Mouse (Mus musculus) adipose tissue, adult 10 weeks (tissue): ENCODE data around the gene Rps12-ps3. TPM values are rescaled to one million over a fixed set of nuclear protein-coding genes. Genes with fewer than 3 reads are reported as not detected.

Experiments
- polyA plus RNA-seq: library from polyadenylated mRNA; stranded (reverse); fragments of 350-450 nt; fragmentation: Illumina TruSeq; extraction: RNeasy Lipid Tissue Mini Kit (QIAGEN cat#74804); gene quantifications from one replicate; pipeline ENCODE4 v1.2.3, GENCODE M21; 2014; ENCODE audit warnings: low read depth, low replicate concordance

Gene Rps12-ps3
- polyA plus RNA-seq: 33.7 TPM

GRCm38 (mm10) chr19:59321990-59322389, at the start of gene Rps12-ps3:
TSS of gene Rps12-ps3 (plus strand) at chr19:59322290.

GRCm38 (mm10) chr19:59345658-59346283, 23.7 kb downstream of the Rps12-ps3 start, which contains the start of gene Pdzd8:
TSS of gene Pdzd8 (minus strand) at chr19:59345780.

Other genes with a start within 250 kb of the Rps12-ps3 start
- gene Shtn1, start 246.2 kb upstream of the Rps12-ps3 start, polyA plus RNA-seq: 8.7 TPM
- not detected for gene Vax1, start 152.2 kb upstream of the Rps12-ps3 start, polyA plus RNA-seq
- not detected for gene Kcnk18, start 103.1 kb upstream of the Rps12-ps3 start, polyA plus RNA-seq
- gene Slc18a2, start 61.4 kb upstream of the Rps12-ps3 start, polyA plus RNA-seq: 0.27 TPM
- gene Pdzd8, start 23.5 kb downstream of the Rps12-ps3 start, polyA plus RNA-seq: 21.9 TPM
- gene Emx2, start 136.1 kb downstream of the Rps12-ps3 start, polyA plus RNA-seq: 61.5 TPM